Mouse (Mus musculus) erythroblast, embryonic 14.5 days (primary cell): Measurements from ENCODE around the gene Zfp462.

ENCODE experiments used
- GATA1 ChIP-seq: IDR thresholded peaks from 2 replicates; pipeline ENCODE4 v1.6.1; 2012; ENCODE audit warnings: low read length, inconsistent platforms, mixed read lengths
- TAL1 ChIP-seq: IDR thresholded peaks from 3 replicates; pipeline ENCODE4 v1.6.1; 2012; ENCODE audit warnings: low read length, inconsistent platforms, mixed read lengths

DNA sequence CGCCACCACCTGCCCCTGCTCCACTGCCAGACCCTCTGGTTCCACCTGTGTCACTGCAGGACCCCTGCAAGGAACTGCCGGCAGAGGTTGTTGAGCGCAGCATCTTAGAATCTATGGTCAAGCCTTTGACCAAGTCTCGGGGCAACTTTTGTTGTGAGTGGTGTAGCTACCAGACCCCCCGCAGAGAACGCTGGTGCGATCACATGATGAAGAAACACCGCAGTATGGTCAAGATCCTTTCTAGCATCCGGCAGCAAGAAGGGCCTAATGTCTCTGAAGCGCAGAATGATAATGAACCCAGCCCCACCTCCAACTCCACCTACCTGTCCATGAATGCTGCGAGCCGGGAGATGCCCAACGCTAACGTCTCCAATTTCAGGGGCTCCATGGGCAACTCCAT, 63.8 kb downstream of the Zfp462 start:
- TF ChIP-seq TAL1 = no peak
- TF ChIP-seq GATA1 = no peak
